Mouse (Mus musculus) left cerebral cortex, adult 2 months (tissue): ENCODE data around the gene Slc25a16. TPM values are rescaled to one million over a fixed set of nuclear protein-coding genes. Genes with fewer than 3 reads are reported as not detected.
"Not testable (repeated sequence)": the region's sequence is repeated elsewhere in the genome, so short reads cannot be mapped to it uniquely, and the experiment has no call there.

ENCODE experiments used
- DNase-seq, 2 experiments: peaks; one replicate each; pipeline ENCODE4 v3.0.0; 2021 to 2022; ENCODE audit warnings: low spot score in 2 of 2, mixed read lengths in 1 of 2; ENCODE audit errors: extremely low spot score in 1 of 2
- H3K27ac ChIP-seq: fragments of 200-600 bp; 2 replicates; pipeline ENCODE4 v1.8.1; 2022
- H3K4me3 ChIP-seq: fragments of 200-600 bp; 2 replicates; pipeline ENCODE4 v1.8.1; 2022
- CTCF ChIP-seq: fragments of 200-600 bp; IDR thresholded peaks from 2 replicates; pipeline ENCODE4 v1.8.1; 2022; ENCODE audit warnings: antibody characterized with exemption, mild to moderate bottlenecking, moderate library complexity
- intact Hi-C: fragments of 180-260 bp; cut with DNase I; formaldehyde crosslinking; loops from one replicate; pipeline ENCODE4 v1.15.1; 2025
- total RNA-seq, 2 experiments: library from RNA; stranded (reverse); gene quantifications; 2 replicates each; pipeline ENCODE4 v1.2.3; 2021

Gene Slc25a16
- total RNA-seq, 2 experiments from 2014 or later: 36.4 to 38.5 TPM

- intact Hi-C loops: no loop called here
- TF ChIP-seq CTCF: no peak
- DNase-seq: no peak
- H3K4me3 ChIP-seq: no peak overlapping the region
- no peak overlapping the region for H3K27ac ChIP-seq
These were observed 27.7 kb upstream of the Slc25a16 start for GRCm38 (mm10) chr10:62892549-62893232.

GRCm38 (mm10) chr10:62893356-62893884 lies 27.0 kb upstream of the Slc25a16 start:
- TF ChIP-seq CTCF: no peak
- Histone ChIP-seq H3K4me3 (no peak overlapping the region), H3K27ac (no peak overlapping the region)
- DNase-seq: no peak
- intact Hi-C loops: no loop called here

- DNase-seq: no peak
- intact Hi-C loops: no loop called here
- H3K27ac ChIP-seq: no peak overlapping the region
- no peak for TF ChIP-seq CTCF
- no peak overlapping the region for H3K4me3 ChIP-seq
These were observed 26.0 kb upstream of the Slc25a16 start for GRCm38 (mm10) chr10:62894447-62894846.

GRCm38 (mm10) chr10:62895386-62895785 lies 25.0 kb upstream of the Slc25a16 start:
- no peak for TF ChIP-seq CTCF

GRCm38 (mm10) chr10:62896035-62896434 lies 24.4 kb upstream of the Slc25a16 start:
- Histone ChIP-seq H3K27ac (no peak overlapping the region), H3K4me3 (no peak overlapping the region)
- intact Hi-C loops: no loop called here
- no peak for TF ChIP-seq CTCF
- no peak for DNase-seq

More at GRCm38 (mm10) chr10:62895386-62895785, 25.0 kb upstream of the Slc25a16 start:
- intact Hi-C loops: no loop called here
- Histone ChIP-seq H3K27ac (no peak overlapping the region), H3K4me3 (no peak overlapping the region)
- DNase-seq: no peak

- no peak for DNase-seq
- Histone ChIP-seq H3K4me3 (no peak overlapping the region), H3K27ac (no peak overlapping the region)
- intact Hi-C loops: no loop called here
- no peak for TF ChIP-seq CTCF
These were observed 23.7 kb upstream of the Slc25a16 start for GRCm38 (mm10) chr10:62896774-62897173.

GRCm38 (mm10) chr10:62897437-62897836 lies 23.0 kb upstream of the Slc25a16 start:
- no peak for DNase-seq
- TF ChIP-seq CTCF: no peak
- H3K4me3 ChIP-seq: no peak overlapping the region
- intact Hi-C loops: no loop called here
- H3K27ac ChIP-seq: no peak overlapping the region

GRCm38 (mm10) chr10:62898061-62898460 lies 22.4 kb upstream of the Slc25a16 start:
- H3K27ac ChIP-seq: no peak overlapping the region
- no peak for TF ChIP-seq CTCF
- H3K4me3 ChIP-seq: no peak overlapping the region
- no peak for DNase-seq
- intact Hi-C loops: no loop called here

GRCm38 (mm10) chr10:62900144-62900543 lies 20.3 kb upstream of the Slc25a16 start:
- H3K27ac ChIP-seq: no peak overlapping the region
- TF ChIP-seq CTCF: no peak
- no peak overlapping the region for H3K4me3 ChIP-seq
- intact Hi-C loops: no loop called here
- DNase-seq: no peak

- no peak for TF ChIP-seq CTCF
- Histone ChIP-seq H3K4me3 (no peak overlapping the region), H3K27ac (no peak overlapping the region)
- intact Hi-C loops: no loop called here
- DNase-seq: no peak
These were observed 18.6 kb upstream of the Slc25a16 start for GRCm38 (mm10) chr10:62901826-62902225.

- Histone ChIP-seq H3K4me3 (no peak overlapping the region), H3K27ac (no peak overlapping the region)
- TF ChIP-seq CTCF: no peak
- no peak for DNase-seq
- intact Hi-C loops: no loop called here
These were observed 17.6 kb upstream of the Slc25a16 start for GRCm38 (mm10) chr10:62902829-62903228.

GRCm38 (mm10) chr10:62906336-62906735 lies 14.1 kb upstream of the Slc25a16 start:
- H3K27ac ChIP-seq: no peak overlapping the region
- DNase-seq: no peak
- H3K4me3 ChIP-seq: no peak overlapping the region
- TF ChIP-seq CTCF: no peak
- intact Hi-C loops: no loop called here

- H3K4me3 ChIP-seq, H3K27ac ChIP-seq, DNase-seq, intact Hi-C loops: not testable (repeated sequence)
These were observed 11.5 kb upstream of the Slc25a16 start, which contains the start of gene Tet1 for GRCm38 (mm10) chr10:62908896-62909295. Tet1 (minus strand) TSS chr10:62908996.
